Mouse (Mus musculus) megakaryocyte, embryonic 14.5 days (primary cell): Measurements from ENCODE around the gene Npepl1. TPM values are rescaled to one million over a fixed set of nuclear protein-coding genes. Genes with fewer than 3 reads are reported as not detected.

Experiments
- H3K27me3 ChIP-seq: replicated peaks from 2 replicates; pipeline ENCODE3; 2012; ENCODE audit warnings: inconsistent platforms
- H3K36me3 ChIP-seq: replicated peaks from 2 replicates; pipeline ENCODE3; 2012; ENCODE audit warnings: low read length, inconsistent platforms, mixed read lengths
- H3K4me1 ChIP-seq: 2 replicates; pipeline ENCODE4 v1.6.1; 2012; ENCODE audit warnings: inconsistent platforms
- H3K4me3 ChIP-seq: replicated peaks from 2 replicates; pipeline ENCODE3; 2012; ENCODE audit warnings: moderate library complexity, mild to moderate bottlenecking, inconsistent platforms
- H3K9me3 ChIP-seq: 2 replicates; pipeline ENCODE4 v1.6.1; 2012; ENCODE audit warnings: inconsistent platforms
- FLI1 ChIP-seq: IDR thresholded peaks from 2 replicates; pipeline ENCODE4 v1.6.1; 2012; ENCODE audit warnings: low read length, inconsistent platforms, mixed read lengths
- GATA1 ChIP-seq: IDR thresholded peaks from 3 replicates; pipeline ENCODE4 v1.6.1; 2012; ENCODE audit warnings: mixed read lengths, low read length, inconsistent platforms, borderline replicate concordance
- polyA plus RNA-seq: library from polyadenylated mRNA; stranded (reverse); fragments of >175 nt; gene quantifications from 2 replicates; pipeline ENCODE4 v1.2.3, GENCODE M21; 2012; ENCODE audit warnings: low replicate concordance; ENCODE audit not compliant: insufficient read depth

The Npepl1 gene
- polyA plus RNA-seq, 1 experiment, result 121 TPM

DNA sequence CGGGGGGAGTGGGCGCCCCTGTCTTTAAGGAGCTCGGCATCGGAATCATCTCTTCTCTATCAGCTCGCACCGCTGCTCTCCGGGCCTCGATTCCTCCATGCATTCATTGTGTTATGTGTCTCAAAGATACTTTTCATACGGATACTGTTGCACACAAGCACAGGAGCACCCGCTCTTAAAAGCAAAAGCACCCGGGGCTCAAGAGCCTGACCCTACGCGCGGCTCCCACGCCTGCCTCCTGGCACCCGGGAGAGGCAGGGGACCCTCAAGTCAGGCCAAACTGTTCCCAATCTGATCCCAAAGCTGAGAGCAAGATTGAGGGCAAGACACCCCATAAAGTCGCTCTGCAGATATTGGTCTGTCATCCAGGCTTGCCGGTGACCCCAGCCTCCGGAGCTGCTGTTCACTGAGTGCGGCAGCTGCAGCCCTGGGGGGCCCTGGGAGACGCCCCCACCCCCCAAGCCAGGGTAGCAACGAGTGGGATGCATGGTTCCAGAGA lies 35.0 kb upstream of the Npepl1 start:
- H3K27me3 ChIP-seq, result peaks cover 17% of the 10 kb centered on the region
- TF ChIP-seq GATA1, result no peak
- no peak for TF ChIP-seq FLI1
- peak overlapping the region; percentile 38 for H3K4me3 ChIP-seq

DNA sequence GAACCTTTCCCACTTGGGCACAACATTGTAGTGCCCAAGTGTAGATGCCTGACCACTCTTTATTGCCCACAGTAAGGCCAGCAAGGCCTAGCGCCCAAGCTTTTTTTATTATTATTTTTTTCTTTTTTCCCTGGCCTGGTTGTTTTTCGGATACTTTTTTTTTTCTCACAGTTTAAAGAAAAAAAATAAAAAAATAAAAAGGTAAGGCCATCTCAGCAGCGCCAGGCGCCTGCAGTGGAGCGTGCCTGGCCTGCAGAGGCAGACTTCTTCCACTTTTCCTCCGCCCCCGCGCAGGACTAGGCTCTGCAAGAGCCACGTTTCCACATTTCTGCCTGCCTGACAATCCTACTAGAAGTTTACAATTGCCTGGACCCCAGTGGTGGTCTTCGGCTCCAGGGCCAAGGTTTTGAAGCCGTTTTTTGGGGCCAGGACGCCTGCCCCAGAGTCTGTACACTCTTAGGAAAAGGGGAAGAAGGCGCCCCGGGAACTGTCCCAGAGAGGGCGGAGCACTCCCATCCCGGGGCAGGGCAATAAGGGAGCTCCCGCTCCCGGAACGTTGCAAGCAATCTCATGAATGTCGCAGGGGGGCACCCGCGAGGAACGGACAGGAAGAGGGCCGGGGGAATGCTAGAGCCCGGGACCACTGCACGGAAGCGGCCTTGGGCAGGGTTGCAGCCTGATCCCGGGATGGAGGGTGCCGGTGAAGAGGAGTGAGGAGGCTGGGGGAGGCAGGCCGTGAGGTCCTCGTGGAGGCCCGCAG lies 34.3 kb upstream of the Npepl1 start, which contains the start of gene Stx16:
Stx16 (plus strand) TSS at position 636 of the 760 bp plus-strand sequence.
- Histone ChIP-seq H3K36me3 (peaks cover 4% of the 10 kb centered on the region), H3K4me3 (peak within 1 kb of the TSS; percentile 99), H3K4me1 (peaks cover 23% of the 10 kb centered on the region), H3K9me3 (no peaks in the 10 kb centered on the region), H3K27me3 (peaks cover 17% of the 10 kb centered on the region)
- no peak; the same call in 1 of the 2 replicates for TF ChIP-seq FLI1
- TF ChIP-seq GATA1, result no peak

More for the DNA sequence above, 35.0 kb upstream of the Npepl1 start:
- H3K4me1 ChIP-seq, result peaks cover 17% of the 10 kb centered on the region
- H3K9me3 ChIP-seq, result no peaks in the 10 kb centered on the region
- no peaks in the 10 kb centered on the region for H3K36me3 ChIP-seq

GRCm38 (mm10) chr2:174076433-174076824 lies 33.7 kb upstream of the Npepl1 start:
- H3K9me3 ChIP-seq, result no peaks in the 10 kb centered on the region
- no peak for TF ChIP-seq GATA1
- no peak for TF ChIP-seq FLI1

DNA sequence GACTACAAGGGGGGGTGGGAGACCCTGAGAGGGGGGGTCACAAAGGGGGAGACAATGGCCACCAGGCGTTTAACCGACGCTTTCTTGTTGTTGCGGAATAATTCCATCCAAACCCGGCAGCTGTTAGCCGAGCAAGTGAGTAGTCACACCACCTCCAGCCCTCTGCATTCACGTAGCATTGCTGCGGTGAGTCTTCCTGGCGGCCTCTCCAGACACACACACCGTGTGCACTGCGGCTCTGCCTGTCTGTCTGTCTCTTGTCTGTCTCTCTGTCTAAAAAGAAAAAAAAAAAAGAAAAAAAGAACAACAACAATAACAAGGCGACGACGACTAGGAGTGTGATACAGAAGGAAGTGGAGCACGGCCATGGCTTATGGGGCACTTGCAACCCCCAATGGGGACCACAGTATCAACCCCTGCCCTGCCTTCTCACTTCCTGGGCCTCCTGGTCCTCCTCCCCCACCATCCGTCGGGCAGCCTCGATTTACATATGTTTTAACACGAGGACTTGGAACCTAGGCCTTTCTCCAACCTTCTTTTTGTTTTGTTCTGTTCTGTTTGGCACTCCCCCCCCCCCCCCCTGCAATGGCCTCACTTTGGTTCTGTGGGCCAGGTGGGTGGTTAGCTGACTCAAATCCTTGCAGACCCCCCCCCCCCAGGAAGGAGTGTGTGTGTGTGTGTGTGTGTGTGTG lies 33.0 kb upstream of the Npepl1 start:
- TF ChIP-seq GATA1 (no peak), FLI1 (no peak)
- Histone ChIP-seq H3K9me3 (no peaks in the 10 kb centered on the region), H3K36me3 (peaks cover 4% of the 10 kb centered on the region), H3K4me3 (peak overlapping the region; percentile 99), H3K4me1 (peaks cover 36% of the 10 kb centered on the region), H3K27me3 (peaks cover 8% of the 10 kb centered on the region)

More at GRCm38 (mm10) chr2:174076433-174076824, 33.7 kb upstream of the Npepl1 start:
- Histone ChIP-seq H3K27me3 (peaks cover 14% of the 10 kb centered on the region), H3K4me3 (peak overlapping the region; percentile 99), H3K4me1 (peaks cover 29% of the 10 kb centered on the region), H3K36me3 (peaks cover 4% of the 10 kb centered on the region)

GRCm38 (mm10) chr2:174077776-174078338 lies 32.3 kb upstream of the Npepl1 start:
- H3K4me1 ChIP-seq, result peaks cover 44% of the 10 kb centered on the region
- peak overlapping the region; percentile 99 for H3K4me3 ChIP-seq
- TF ChIP-seq FLI1 (no peak), GATA1 (no peak)
- no peaks in the 10 kb centered on the region for H3K9me3 ChIP-seq
- H3K27me3 ChIP-seq, result peaks cover 2% of the 10 kb centered on the region
- peaks cover 4% of the 10 kb centered on the region for H3K36me3 ChIP-seq

DNA sequence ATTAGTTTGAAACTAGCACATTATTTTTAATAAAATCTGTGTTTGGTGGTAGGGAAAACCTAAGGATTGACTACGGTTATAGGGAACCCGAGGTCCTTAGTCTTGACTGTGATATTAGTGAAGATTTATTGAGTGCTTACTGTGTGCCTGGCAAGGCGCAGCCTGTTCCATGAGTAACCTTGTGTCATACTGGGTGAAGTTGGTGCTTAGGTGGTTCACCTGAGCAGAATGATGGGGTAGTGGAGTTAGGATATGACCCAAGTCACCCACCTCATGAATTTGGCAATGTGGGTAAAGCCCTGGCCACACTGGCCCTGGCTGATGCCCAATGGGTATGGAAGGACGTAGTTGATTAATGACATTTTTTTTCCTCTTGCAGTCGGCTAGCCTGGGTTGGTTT lies 28.3 kb upstream of the Npepl1 start:
- Histone ChIP-seq H3K9me3 (no peaks in the 10 kb centered on the region), H3K27me3 (no peaks in the 10 kb centered on the region), H3K4me3 (no peak overlapping the region), H3K36me3 (peaks cover 30% of the 10 kb centered on the region), H3K4me1 (peaks cover 65% of the 10 kb centered on the region)
- no peak for TF ChIP-seq GATA1
- no peak for TF ChIP-seq FLI1

DNA sequence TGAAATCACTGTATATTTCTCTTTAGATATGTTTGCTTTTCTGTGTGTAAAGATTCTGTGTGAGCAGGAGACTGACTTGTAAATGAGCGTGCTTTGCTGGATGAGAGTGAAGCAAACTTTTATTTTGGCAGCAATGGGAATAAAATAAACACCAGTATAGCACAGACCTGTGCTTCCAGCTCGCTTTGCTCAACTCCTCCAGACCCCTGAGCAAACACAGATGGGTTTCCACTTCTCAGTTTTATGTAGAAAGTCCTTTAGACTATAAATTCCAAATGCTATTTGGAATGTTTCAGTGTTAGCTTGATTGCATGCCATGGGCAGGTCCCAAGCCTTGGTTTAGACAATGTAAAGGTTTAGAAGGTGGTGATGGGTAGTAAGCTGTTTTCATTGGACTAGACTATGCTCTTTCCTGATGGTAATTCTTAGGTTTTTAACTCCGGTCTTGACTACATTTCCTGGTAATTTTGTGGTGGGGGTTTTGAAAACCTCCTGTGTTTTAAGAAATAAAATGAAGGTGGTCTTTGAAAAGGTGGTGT lies 27.7 kb upstream of the Npepl1 start:
- Histone ChIP-seq H3K4me3 (no peak overlapping the region), H3K36me3 (peaks cover 32% of the 10 kb centered on the region), H3K9me3 (no peaks in the 10 kb centered on the region), H3K4me1 (peaks cover 71% of the 10 kb centered on the region), H3K27me3 (no peaks in the 10 kb centered on the region)
- TF ChIP-seq GATA1 (no peak), FLI1 (no peak)

GRCm38 (mm10) chr2:174095086-174095485 lies 15.1 kb upstream of the Npepl1 start:
- TF ChIP-seq FLI1, result no peak
- no peak for TF ChIP-seq GATA1

DNA sequence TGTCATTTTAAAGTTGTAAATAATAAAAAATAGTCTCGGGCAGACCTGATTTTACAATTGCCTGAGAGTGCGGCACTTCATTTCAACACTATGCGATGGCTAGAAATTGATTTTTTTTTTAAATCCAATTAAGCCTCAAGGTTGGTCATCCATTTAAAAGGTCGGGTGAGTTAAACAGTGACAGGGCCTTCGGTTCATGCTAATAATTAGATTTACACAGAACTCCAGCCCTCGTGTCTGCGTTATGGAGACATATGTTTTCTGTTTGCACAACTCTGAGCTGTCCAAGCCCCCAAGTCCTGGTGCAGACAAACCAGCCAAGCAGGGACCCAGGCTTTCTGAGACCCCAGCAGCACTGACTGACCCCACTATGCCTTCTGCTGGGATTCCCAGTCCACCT lies 7.8 kb upstream of the Npepl1 start:
- no peak for TF ChIP-seq GATA1
- no peak for TF ChIP-seq FLI1
- Histone ChIP-seq H3K4me3 (no peak overlapping the region), H3K4me1 (0 out of 2 replicates have a peak, but pooled peaks cover 7% of the 10 kb centered on the region), H3K27me3 (no peaks in the 10 kb centered on the region), H3K9me3 (no peaks in the 10 kb centered on the region), H3K36me3 (peaks cover 55% of the 10 kb centered on the region)

More at GRCm38 (mm10) chr2:174095086-174095485, 15.1 kb upstream of the Npepl1 start:
- Histone ChIP-seq H3K4me3 (no peak overlapping the region), H3K9me3 (no peaks in the 10 kb centered on the region), H3K4me1 (peaks cover 23% of the 10 kb centered on the region), H3K27me3 (no peaks in the 10 kb centered on the region), H3K36me3 (peaks cover 97% of the 10 kb centered on the region)
